Mouse (Mus musculus) megakaryocyte progenitor cell, adult 5-6 weeks (primary cell): ENCODE data around the gene Ctrc. TPM values are rescaled to one million over a fixed set of nuclear protein-coding genes. Genes with fewer than 3 reads are reported as not detected.

Source experiments
- ATAC-seq: replicated peaks from 2 replicates; pipeline ENCODE4 v1.8.0; 2016; ENCODE audit warnings: mild to moderate bottlenecking, moderate TSS enrichment, inconsistent platforms; ENCODE audit not compliant: poor library complexity
- total RNA-seq, 2 experiments: library from RNA; stranded (forward) in 1 of 2; stranded (reverse) in 1 of 2; fragments of 157-497, 149-512 nt in 1 of 2; fragments of 200-1000 nt in 1 of 2; gene quantifications; 2 replicates each; pipeline versions ENCODE4 v1.2.3 to v1.2.4; 2015 to 2017

The Ctrc gene
- total RNA-seq, 2 experiments from 2014 or later = not detected

GRCm38 (mm10) chr4:141868051-141868450, 21.9 kb upstream of the Ctrc start:
- ATAC-seq = no peak

- no peak for ATAC-seq
Measured at GRCm38 (mm10) chr4:141867498-141867897, 21.3 kb upstream of the Ctrc start.

DNA sequence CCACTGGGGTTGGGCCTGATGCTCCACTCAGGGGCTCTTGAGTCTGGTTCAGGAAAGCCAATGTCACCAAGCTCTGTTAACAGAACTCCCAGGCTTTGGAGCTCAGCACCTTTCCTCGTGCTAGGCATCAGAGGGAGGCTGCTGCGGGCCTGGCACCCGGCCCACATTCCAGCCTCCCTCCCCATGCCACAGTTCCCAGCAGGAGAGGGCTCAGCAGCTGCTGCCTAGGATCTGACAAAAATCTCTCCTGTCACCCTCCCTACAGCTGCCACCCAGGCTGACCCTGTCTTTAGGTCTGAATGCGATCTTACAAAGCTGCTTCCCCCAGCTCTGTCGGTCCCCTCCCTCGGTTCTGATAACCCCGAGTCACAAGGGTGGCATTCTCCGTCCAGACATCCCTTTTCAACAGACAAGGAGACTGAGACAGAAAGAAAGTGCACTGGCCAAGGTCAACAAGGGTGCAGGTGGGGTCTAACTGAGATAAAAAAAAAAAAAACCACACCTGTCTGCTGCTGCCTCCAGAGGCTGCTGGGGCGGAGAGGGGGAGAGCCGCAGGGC, 20.9 kb upstream of the Ctrc start:
- no peak for ATAC-seq

DNA sequence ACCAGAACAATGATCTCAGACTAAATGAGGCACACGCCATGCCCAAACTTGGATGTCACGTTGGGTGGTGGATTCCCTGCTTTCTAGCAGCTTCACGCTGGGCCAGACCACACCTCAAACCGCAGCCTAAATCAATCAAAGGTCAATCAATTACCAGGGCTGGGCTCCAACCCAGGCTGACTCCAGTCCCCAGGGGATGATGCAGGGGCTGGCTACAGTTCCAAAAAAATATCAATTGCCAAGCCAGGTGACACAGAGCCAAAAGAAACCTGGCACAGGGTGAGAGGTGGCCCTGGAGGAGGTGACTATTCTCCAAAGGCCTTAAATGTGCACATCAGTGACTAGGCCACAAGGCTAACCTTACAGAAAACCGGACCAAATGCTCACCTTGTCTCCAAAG, 19.4 kb upstream of the Ctrc start:
- no peak for ATAC-seq

DNA sequence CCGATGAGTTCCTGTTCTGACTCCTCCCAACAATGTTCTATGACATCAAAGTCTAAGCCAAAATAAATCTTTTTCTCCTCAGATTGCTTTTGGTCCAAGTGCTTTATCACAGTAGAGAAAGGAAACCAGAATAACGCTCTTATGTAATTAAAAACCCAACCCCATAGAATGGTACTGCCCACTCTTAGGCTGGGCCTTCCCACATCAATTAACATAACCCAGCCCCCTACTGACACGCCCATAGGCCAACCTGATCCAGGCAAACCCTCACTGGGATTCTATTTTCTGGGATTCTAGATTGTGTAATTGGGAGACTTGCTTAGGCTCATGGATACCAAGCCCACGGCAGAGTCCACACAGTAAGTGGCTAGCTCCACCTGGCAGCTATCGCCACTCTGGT, 18.8 kb upstream of the Ctrc start:
- ATAC-seq = no peak

GRCm38 (mm10) chr4:141864506-141864905, 18.3 kb upstream of the Ctrc start:
- ATAC-seq = no peak

DNA sequence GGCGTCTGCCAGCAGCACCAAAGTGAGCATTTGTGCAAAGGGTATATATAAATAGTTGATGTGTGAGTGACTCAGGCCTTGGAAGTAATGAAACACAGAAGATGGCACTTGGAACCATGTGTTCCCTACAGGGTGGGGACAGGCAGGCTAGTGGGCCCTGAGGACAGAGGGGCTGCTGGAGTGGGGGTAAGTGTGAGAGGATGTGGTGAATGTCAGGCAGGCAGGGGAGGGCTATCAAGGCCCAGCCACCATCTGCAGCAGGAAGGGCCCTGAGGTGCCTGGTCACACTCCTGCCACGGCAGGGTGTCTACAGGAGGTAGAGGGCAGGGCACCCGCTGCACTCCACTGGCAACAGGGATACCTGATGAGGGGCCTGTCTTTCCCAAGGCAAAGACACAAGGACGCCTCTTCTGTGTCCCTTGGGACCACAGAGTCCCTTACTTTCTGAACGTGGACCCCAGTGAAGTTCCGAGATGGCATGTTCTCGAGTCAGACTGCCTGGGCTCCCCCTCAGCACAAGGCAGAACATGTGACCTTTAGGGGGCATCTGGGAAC, 17.6 kb upstream of the Ctrc start:
- no peak for ATAC-seq

- ATAC-seq = no peak
Measured at GRCm38 (mm10) chr4:141862867-141863266, 16.7 kb upstream of the Ctrc start.

- ATAC-seq = 0 out of 2 replicates have a peak, but pooled peaks have one; percentile 7
Measured at GRCm38 (mm10) chr4:141861591-141862295, 15.6 kb upstream of the Ctrc start.

DNA sequence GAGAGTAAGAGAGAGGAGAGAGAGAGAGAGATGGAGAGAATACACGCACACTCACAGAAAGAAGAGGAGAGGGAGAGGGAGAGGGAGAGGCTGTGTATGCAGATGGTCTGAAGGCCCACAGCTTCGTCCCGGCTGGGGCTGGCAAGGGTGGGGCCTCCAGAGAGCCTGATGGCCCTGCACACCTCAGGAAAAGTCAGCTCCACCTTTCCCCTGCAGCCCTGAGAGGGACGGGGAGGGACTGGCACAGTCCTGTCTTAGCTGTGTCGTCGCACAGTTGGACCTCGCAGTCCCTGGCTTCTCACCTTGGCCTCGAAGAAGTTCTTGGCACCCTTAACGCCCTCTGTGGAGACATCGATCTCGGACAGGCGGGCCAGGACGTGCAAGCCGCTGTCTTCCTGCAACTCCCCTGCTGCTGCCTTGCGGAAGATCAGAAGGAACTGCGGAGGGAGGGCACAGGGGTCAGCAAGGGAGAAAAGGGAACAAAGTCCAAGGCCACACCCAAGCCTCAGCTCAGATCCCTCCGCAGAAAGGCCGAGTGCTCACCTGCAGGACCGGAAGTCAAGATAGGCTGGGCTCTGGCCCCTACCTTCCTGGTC, 14.2 kb upstream of the Ctrc start:
- no peak for ATAC-seq

DNA sequence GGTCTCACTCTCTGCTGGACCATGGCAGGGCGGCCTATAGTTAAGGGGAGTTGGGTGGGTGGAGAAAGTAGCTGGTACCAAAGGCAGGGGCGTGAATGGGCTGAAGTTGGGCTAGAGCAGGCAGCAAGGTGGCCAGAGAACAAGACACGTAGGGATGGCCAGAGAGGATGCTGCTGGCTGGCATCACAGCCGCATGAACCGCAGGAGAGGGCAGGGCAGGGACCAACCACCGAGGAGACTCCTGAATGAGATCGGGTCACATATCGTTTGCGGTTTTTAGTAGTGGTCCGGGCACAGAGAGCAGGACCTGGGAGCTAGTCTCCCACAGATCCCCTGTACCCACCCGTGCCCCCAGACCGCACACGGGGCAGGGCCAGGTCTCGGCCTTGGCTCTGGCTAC, 13.2 kb upstream of the Ctrc start:
- no peak for ATAC-seq

GRCm38 (mm10) chr4:141858501-141858900, 12.3 kb upstream of the Ctrc start:
- ATAC-seq = 0 out of 2 replicates have a peak, but pooled peaks have one; percentile 25

- peak; percentile 84 for ATAC-seq
Measured at GRCm38 (mm10) chr4:141857422-141857930, 11.3 kb upstream of the Ctrc start.

- peak; percentile 53; the same call in 1 of the 2 replicates for ATAC-seq
Measured at GRCm38 (mm10) chr4:141853437-141853836, 7.3 kb upstream of the Ctrc start.

GRCm38 (mm10) chr4:141834536-141835095, 11.5 kb downstream of the Ctrc start:
- peak; percentile 31; the same call in 1 of the 2 replicates for ATAC-seq

DNA sequence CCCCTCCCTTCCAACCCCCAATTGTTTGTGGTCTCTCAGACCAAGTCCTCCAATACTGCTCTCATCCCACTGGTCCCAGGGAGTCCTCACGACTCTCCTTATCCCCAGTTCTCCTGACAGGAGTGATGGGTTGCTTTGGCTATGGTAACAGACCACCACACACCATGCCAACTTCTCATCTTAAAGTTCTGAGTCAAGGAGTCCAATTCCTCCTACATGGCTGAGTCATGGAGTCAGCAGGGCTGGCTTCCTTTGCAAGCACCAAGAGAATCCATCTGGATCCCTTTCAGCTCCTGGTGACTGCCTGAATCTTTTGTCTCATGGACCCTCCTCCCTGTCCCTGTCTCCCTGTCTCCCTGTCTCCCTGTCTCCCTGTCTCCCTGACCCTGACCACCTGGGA, 12.2 kb downstream of the Ctrc start:
- no peak for ATAC-seq

DNA sequence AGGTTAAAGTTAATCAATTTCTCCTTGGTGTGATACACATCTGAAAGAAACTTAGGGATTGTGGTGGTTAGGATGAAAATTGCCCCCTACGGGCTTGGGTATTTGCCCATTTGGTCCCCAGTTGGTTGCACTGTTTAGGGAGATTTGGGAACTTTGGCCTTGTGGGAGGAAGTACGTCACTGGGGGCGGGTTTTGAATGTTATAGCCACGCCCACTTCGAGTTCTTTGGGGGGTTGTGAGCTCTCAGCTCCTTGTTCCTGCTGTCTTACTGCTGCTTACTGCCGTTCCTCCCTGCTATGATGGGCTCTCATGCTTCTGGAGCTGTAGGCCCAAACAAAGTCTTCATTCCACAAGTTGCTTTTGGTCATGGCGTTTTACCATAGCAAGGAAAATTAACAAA, 14.8 kb downstream of the Ctrc start:
- no peak for ATAC-seq

GRCm38 (mm10) chr4:141830381-141830780, 15.8 kb downstream of the Ctrc start:
- ATAC-seq = no peak

GRCm38 (mm10) chr4:141828177-141828576, 18.0 kb downstream of the Ctrc start:
- no peak for ATAC-seq

- no peak for ATAC-seq
Measured at GRCm38 (mm10) chr4:141827401-141827800, 18.8 kb downstream of the Ctrc start.

DNA sequence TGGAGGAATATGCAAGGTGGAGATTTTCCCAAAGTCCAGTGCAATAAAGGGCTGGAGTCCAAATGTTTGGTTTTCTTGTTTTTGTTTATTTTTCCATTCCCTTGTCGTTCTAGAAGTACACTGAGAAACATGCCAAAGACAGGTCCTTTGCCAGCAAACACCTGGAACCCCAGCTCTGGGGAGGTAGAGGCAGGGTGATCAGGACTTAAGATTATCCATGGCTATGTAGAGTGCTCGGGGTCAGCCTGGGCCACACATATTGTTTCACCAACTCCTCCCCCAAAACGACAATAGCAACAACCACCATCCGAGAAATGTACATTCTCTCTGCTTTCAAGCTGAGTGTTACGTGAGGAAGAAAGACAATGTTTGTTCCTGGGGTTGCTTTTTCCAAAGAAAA, 20.1 kb downstream of the Ctrc start, which contains the start of gene Cela2a:
Gene Cela2a, minus strand, starts transcription at position 101 of the 400 bp plus-strand sequence.
- ATAC-seq = no peak
